Mouse (Mus musculus) ES-E14 (cell line): Measurements from ENCODE around the gene Ptma. TPM values are rescaled to one million over a fixed set of nuclear protein-coding genes. Genes with fewer than 3 reads are reported as not detected.
A peak's percentile ranks its signal among the peaks of the same experiment; 100 is the strongest.

ENCODE experiments used
- DNase-seq: peaks from one replicate; pipeline ENCODE4 v3.0.0-alpha.2; 2013; ENCODE audit warnings: low read depth, low spot score
- H3K27ac ChIP-seq: 2 replicates; pipeline ENCODE4 v1.5.1; 2012; ENCODE audit warnings: low read depth, mild to moderate bottlenecking, low read length, moderate library complexity, mixed read lengths; ENCODE audit not compliant: poor library complexity, insufficient read depth, severe bottlenecking
- H3K36me3 ChIP-seq: 2 replicates; pipeline ENCODE4 v1.6.1; 2012; ENCODE audit warnings: mild to moderate bottlenecking, low read length, moderate library complexity, mixed read lengths; ENCODE audit not compliant: control insufficient read depth, poor library complexity, insufficient read depth, severe bottlenecking
- H3K4me1 ChIP-seq, 2 experiments: fragments of 150-350 bp in 1 of 2; sonication (generic) in 1 of 2; 2 replicates each; pipeline ENCODE4 v1.6.1; 2012; ENCODE audit warnings: low read length in 2 of 2, mild to moderate bottlenecking in 1 of 2, mixed read lengths in 1 of 2; ENCODE audit not compliant: control insufficient read depth in 2 of 2, insufficient read depth in 2 of 2, poor library complexity in 1 of 2
- H3K4me3 ChIP-seq, 2 experiments: fragments of 150-350 bp in 1 of 2; sonication (generic) in 1 of 2; 2 replicates each; pipeline ENCODE4 v1.5.1; 2012; ENCODE audit warnings: low read length in 2 of 2, low read depth in 1 of 2, mild to moderate bottlenecking in 1 of 2, mixed read lengths in 1 of 2; ENCODE audit not compliant: insufficient read depth in 1 of 2, poor library complexity in 1 of 2, severe bottlenecking in 1 of 2
- H3K9ac ChIP-seq: 2 replicates; pipeline ENCODE4 v1.6.1; 2012; ENCODE audit warnings: low read depth, mild to moderate bottlenecking, low read length, mixed read lengths; ENCODE audit not compliant: poor library complexity, insufficient read depth, severe bottlenecking
- H3K9me3 ChIP-seq: fragments of 150-350 bp; sonication (generic); 2 replicates; pipeline ENCODE4 v1.6.1; 2012; ENCODE audit warnings: low read depth, mild to moderate bottlenecking, low read length; ENCODE audit not compliant: control insufficient read depth, insufficient read depth
- CHD2 ChIP-seq: IDR thresholded peaks from 2 replicates; pipeline ENCODE4 v1.6.1; 2014; ENCODE audit warnings: mild to moderate bottlenecking, low read depth, low read length, inconsistent platforms
- HCFC1 ChIP-seq: IDR thresholded peaks from 2 replicates; pipeline ENCODE4 v1.6.1; 2012; ENCODE audit warnings: low read length, inconsistent platforms, borderline replicate concordance; ENCODE audit not compliant: insufficient read depth
- MAFK ChIP-seq: IDR thresholded peaks from 2 replicates; pipeline ENCODE4 v1.6.1; 2014; ENCODE audit warnings: mild to moderate bottlenecking, low read depth, low read length, inconsistent platforms; ENCODE audit not compliant: insufficient read depth
- ZC3H11A ChIP-seq: IDR thresholded peaks from 2 replicates; pipeline ENCODE4 v1.6.1; 2012; ENCODE audit warnings: low read depth, mild to moderate bottlenecking, inconsistent platforms, low read length, borderline replicate concordance
- ZNF384 ChIP-seq: IDR thresholded peaks from 2 replicates; pipeline ENCODE4 v1.6.1; 2012; ENCODE audit warnings: low read depth, low read length, inconsistent platforms
- in situ Hi-C, 2 experiments: fragments of 600-800 bp; cut with MboI; formaldehyde crosslinking; loops; one replicate each; pipeline ENCODE4 v1.15.1; 2025; ENCODE audit warnings: low sequenced_read_pairs in 2 of 2, inconsistent platforms in 1 of 2; ENCODE audit not compliant: unreplicated experiment in 2 of 2
- total RNA-seq: library from RNA; depleted of rRNA; stranded (reverse); fragments of 300-350 nt; gene quantifications from 2 replicates; pipeline ENCODE4 v1.2.3, GENCODE M21; 2012

Ptma gene
- total RNA-seq, 1 experiment, result 2,587 TPM

DNA sequence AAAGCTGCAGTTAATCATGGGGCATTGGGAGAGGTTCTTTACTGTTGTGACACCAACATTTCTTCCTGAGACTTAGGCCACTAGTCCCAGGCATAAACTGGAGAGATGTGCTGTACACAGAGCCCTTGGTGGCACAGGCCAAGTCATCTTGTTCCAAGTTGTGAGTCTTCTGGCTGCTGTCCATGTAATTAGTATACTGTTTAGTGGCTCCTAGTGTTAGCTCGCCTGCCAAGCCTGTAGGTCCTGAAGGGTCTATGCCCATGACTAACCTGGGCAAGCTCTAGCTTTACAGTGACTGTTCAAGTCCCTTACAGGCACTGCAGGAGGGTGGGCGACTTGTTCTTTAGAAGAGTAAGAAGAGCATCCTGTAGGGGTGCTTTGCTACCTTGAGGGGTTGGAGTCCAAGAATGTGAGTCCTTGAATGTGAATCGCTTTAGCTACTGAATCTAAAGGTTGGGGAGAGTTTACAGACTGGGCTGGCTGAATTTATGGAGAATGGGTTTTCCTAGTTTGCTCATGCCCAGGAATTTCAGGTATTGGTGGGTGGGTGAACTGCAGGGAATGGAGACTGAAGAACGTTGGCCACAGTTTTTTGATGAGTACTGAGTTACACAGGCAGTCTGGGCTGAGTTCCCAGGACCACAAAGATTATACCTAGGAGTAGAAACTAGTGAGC lies 4.5 kb downstream of the Ptma start:
- Histone ChIP-seq H3K9ac (0 out of 2 replicates have a peak overlapping the region, but pooled peaks have one; percentile 34), H3K9me3 (no peaks in the 10 kb centered on the region), H3K27ac (peak overlapping the region; percentile 29; the same call in 1 of the 2 replicates), H3K36me3 (peaks cover 36% of the 10 kb centered on the region), H3K4me1 (peaks cover 0 to 5% of the 10 kb centered on the region in 2 experiments; a peak in 1 of 4 replicates), H3K4me3 (peak overlapping the region in 1 of 2 experiments; percentile 23; a peak in 2 of 4 replicates)
- in situ Hi-C loops, result no loop called here
- TF ChIP-seq MAFK, result no peak
- no peak for TF ChIP-seq HCFC1
- TF ChIP-seq CHD2, result peak; percentile 69
- DNase-seq, result no peak

DNA sequence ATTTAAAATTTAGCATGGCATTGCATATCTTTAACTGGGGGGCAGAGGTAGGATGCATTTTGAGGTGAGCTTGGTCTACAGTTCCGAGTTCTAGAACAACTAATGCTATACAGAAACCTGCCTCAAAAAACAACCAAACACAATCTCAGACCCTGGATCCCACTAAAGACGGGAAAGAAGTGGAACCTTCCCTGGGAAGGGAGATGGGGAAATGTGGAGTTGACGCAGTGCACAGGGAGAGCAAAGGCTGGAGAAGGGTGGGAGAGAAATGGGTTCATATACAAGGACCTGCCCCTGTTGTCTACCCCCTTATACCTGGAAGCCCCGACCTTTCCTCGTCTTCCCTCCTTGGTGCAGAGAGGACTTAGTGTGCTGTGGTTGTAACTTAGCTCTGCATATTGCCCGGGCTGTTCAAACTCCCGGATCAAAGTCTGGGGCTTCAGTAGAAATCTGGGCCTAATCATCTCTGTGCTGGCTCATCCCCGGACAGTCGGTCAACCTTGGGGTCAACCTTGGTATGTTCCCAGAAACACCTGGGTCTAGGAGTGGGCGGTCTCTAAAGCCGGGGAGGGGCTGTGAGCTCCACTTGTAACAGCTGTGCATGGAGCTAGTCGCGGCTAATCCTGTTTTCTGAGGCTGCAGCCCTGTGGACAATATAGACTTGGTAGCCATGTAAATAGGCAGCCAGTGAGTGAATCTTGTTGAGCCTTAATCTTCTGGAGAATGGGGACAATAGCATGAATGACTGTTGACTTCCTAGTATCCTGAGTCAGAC lies 5.2 kb downstream of the Ptma start:
- Histone ChIP-seq H3K9ac (peak overlapping the region; percentile 58; the same call in 1 of the 2 replicates), H3K4me1 (peaks cover 0 to 7% of the 10 kb centered on the region in 2 experiments; a peak in 1 of 4 replicates), H3K36me3 (peaks cover 36% of the 10 kb centered on the region), H3K9me3 (no peaks in the 10 kb centered on the region), H3K4me3 (peak overlapping the region; percentile 21 to 51), H3K27ac (peak overlapping the region; percentile 61)
- DNase-seq, result peak; percentile 80
- in situ Hi-C loops, result no loop called here
- no peak for TF ChIP-seq HCFC1
- 0 out of 2 replicates have a peak, but pooled peaks have one; percentile 49 for TF ChIP-seq CHD2

DNA sequence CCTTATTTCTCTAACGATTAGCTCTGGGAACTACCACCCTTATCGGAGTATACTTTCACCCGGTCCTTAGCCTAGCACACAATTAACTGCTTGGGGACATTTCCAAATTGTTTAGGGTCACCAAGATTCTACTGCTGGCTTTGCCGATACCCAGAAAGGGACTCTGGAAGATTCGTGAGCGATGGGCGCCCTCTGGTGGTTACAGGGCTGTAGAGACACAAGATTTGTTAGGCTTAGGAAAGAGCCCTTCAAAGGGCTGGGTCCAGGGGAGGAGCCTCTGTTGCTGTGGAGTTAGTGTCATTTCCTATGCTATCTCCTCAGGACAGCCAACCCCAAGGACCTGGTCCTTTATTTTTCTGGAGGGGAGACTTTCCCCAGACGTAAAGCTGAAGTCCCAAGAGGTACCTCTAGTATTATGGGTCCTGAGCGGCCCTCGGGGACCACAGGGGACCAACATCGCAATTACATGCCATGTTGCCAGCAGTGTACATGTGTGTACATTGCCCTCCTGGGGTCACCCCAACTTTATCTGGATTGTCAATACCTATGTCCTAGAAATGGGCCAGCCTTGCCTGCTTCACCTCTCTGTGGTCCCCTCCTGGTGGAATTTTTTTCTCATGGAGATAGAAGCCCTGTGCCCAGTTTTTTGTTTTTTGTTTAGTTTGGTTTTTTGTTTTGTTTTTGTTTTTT lies 6.0 kb downstream of the Ptma start:
- in situ Hi-C loops, result no loop called here
- H3K9ac ChIP-seq, result peak overlapping the region; percentile 58; the same call in 1 of the 2 replicates

DNA sequence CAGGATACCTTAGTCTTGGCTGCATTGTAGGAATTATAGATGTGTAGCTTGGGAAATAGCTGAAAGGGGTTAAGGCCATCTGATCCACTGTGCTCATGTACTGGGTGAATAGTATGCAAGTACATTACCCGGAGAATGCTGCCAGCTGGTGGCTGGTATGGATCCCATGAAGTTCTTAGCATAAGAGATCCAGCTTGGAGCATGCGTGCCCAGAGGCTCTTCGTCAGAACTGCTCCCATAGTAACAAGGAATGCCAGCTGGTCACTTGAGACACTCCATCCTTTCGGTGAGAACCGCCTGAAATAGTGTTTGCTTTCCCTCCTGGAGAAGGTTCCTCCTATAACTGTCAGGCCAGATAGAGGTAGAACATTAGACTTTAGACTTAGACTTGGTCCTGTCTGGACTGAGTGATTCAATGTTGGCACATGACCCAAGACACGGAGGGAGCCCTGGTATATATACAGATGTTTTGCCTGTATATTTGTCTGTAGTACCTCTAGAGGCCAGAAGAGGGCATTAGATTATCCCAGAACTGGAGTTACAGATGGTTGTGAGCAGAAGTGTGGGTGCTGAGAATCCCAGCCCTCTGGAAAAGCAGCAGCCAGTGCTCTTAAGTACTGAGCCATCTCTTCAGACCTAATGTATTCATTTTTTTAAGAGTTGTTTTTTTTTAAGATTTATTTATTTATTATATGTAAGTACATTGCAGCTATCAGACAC lies 7.0 kb downstream of the Ptma start:
- DNase-seq, result no peak
- Histone ChIP-seq H3K9ac (no peak overlapping the region), H3K9me3 (no peaks in the 10 kb centered on the region), H3K4me3 (no peak overlapping the region), H3K4me1 (peaks cover 0 to 7% of the 10 kb centered on the region in 2 experiments; a peak in 1 of 4 replicates), H3K27ac (no peak overlapping the region), H3K36me3 (peaks cover 18% of the 10 kb centered on the region)
- TF ChIP-seq HCFC1, result no peak
- in situ Hi-C loops, result no loop called here

More for the DNA sequence above, 6.0 kb downstream of the Ptma start:
- TF ChIP-seq ZNF384 (no peak), ZC3H11A (0 out of 2 replicates have a peak, but pooled peaks have one; percentile 36), CHD2 (peak; percentile 11; the same call in 1 of the 2 replicates), HCFC1 (no peak), MAFK (no peak)
- peak; percentile 99 for DNase-seq
- Histone ChIP-seq H3K27ac (peak overlapping the region; percentile 61; the same call in 1 of the 2 replicates), H3K4me3 (peak overlapping the region; percentile 21 to 51), H3K36me3 (peaks cover 29% of the 10 kb centered on the region), H3K4me1 (peaks cover 0 to 7% of the 10 kb centered on the region in 2 experiments; a peak in 1 of 4 replicates), H3K9me3 (no peaks in the 10 kb centered on the region)
